Mouse (Mus musculus): ENCODE measurements around the gene Hmga1b.

- TF ChIP-seq CTCF (IDR thresholded peaks at IDR 0.05 in 2 of 3, conservative IDR thresholded peaks at IDR 0.05 in 1 of 3; ENCODE audit: control insufficient read depth in 1 of 3, insufficient read depth in 1 of 3, low read depth in 2 of 3, low read length in 3 of 3, poor library complexity in 1 of 3, severe bottlenecking in 1 of 3) = no peak
- TF ChIP-seq POLR2AphosphoS5 (IDR thresholded peaks at IDR 0.05; ENCODE audit: borderline replicate concordance, low read depth, low read length) = no peak
- TF ChIP-seq POLR2A (IDR thresholded peaks at IDR 0.05; ENCODE audit: control insufficient read depth in 1 of 2, insufficient read depth in 1 of 2, low read depth in 1 of 2, low read length in 2 of 2, poor library complexity in 1 of 2) = no peak
- no peak for TF ChIP-seq GATA1 (IDR thresholded peaks at IDR 0.05; ENCODE audit: low read depth, low read length)
- TF ChIP-seq E2F4 (IDR thresholded peaks at IDR 0.05; ENCODE audit: borderline replicate concordance, low read depth, low read length) = no peak
- TF ChIP-seq MAFK (IDR thresholded peaks at IDR 0.05; ENCODE audit: borderline replicate concordance, low read depth, low read length) = no peak
- TF ChIP-seq MAZ (IDR thresholded peaks at IDR 0.05; ENCODE audit: low read depth, low read length) = no peak
- no peak for TF ChIP-seq ZNF384 (IDR thresholded peaks at IDR 0.05; ENCODE audit: low read depth, low read length)
These were observed 41.2 kb upstream of the Hmga1b start, which contains the start of gene Rac3 for GRCm38 (mm10) chr11:120721124-120722066.

Data from MEL (cell line).